Mouse (Mus musculus): ENCODE results near the gene Ctdnep1.
"Not testable (repeated sequence)": the region's sequence is repeated elsewhere in the genome, so short reads cannot be mapped to it uniquely, and the experiment has no call there.

Ctdnep1 gene

GRCm38 (mm10) chr11:70013408-70013807 is 32.5 kb downstream of the Ctdnep1 start:
- no peak for DNase-seq

- DNase-seq, result no peak
Measured at GRCm38 (mm10) chr11:70014051-70014450, 33.1 kb downstream of the Ctdnep1 start.

- DNase-seq, result peak; percentile 93 to 95
Measured at GRCm38 (mm10) chr11:70014880-70015558, 34.1 kb downstream of the Ctdnep1 start, which contains the start of gene Acadvl. TSS of gene Acadvl (minus strand) at chr11:70015411.

- no peak for DNase-seq
Measured at GRCm38 (mm10) chr11:70015677-70016076, 34.7 kb downstream of the Ctdnep1 start.

- not testable (repeated sequence) for DNase-seq
Measured at GRCm38 (mm10) chr11:70016177-70016576, 35.2 kb downstream of the Ctdnep1 start.

- no peak for DNase-seq
Measured at GRCm38 (mm10) chr11:70016669-70017068, 35.7 kb downstream of the Ctdnep1 start, which contains the start of gene Dlg4. TSS of gene Dlg4 (plus strand) at chr11:70016942.

GRCm38 (mm10) chr11:70017199-70017767 is 36.3 kb downstream of the Ctdnep1 start:
- peak in 1 of 2 experiments; percentile 39 for DNase-seq

- DNase-seq, result peak; percentile 92 to 94
Measured at GRCm38 (mm10) chr11:70018131-70018990, 37.4 kb downstream of the Ctdnep1 start.

GRCm38 (mm10) chr11:70019495-70020021 is 38.6 kb downstream of the Ctdnep1 start:
- DNase-seq, result peak in 1 of 2 experiments; percentile 28

- peak; percentile 56 to 62 for DNase-seq
Measured at GRCm38 (mm10) chr11:70020022-70020631, 39.2 kb downstream of the Ctdnep1 start.

- peak; percentile 90 for DNase-seq
Measured at GRCm38 (mm10) chr11:70020731-70021263, 39.8 kb downstream of the Ctdnep1 start.

GRCm38 (mm10) chr11:70021264-70022132 is 40.5 kb downstream of the Ctdnep1 start:
- peak; percentile 99 for DNase-seq

- peak; percentile 76 to 86 for DNase-seq
Measured at GRCm38 (mm10) chr11:70023481-70024150, 42.7 kb downstream of the Ctdnep1 start.

- no peak for DNase-seq
Measured at GRCm38 (mm10) chr11:70024151-70024514, 43.2 kb downstream of the Ctdnep1 start.

GRCm38 (mm10) chr11:70026689-70027088 is 45.7 kb downstream of the Ctdnep1 start:
- DNase-seq, result peak; percentile 65 to 66

- peak; percentile 64 to 70 for DNase-seq
Measured at GRCm38 (mm10) chr11:70027397-70027796, 46.4 kb downstream of the Ctdnep1 start.

GRCm38 (mm10) chr11:70028401-70029129 is 47.6 kb downstream of the Ctdnep1 start:
- DNase-seq, result peak in 1 of 2 experiments; percentile 56

GRCm38 (mm10) chr11:70029130-70029801 is 48.3 kb downstream of the Ctdnep1 start:
- DNase-seq, result peak; percentile 92 to 95

GRCm38 (mm10) chr11:70029829-70030550 is 49.0 kb downstream of the Ctdnep1 start:
- DNase-seq, result peak in 1 of 2 experiments; percentile 50

Measured in cerebellum, postnatal 10 days (tissue).